Mouse (Mus musculus): Measurements from ENCODE around the gene Anks6. TPM values are rescaled to one million over a fixed set of nuclear protein-coding genes. Genes with fewer than 3 reads are reported as not detected.

Gene Anks6
- polyA plus RNA-seq, 1 experiment from 2014 or later = 7.2 TPM

DNA sequence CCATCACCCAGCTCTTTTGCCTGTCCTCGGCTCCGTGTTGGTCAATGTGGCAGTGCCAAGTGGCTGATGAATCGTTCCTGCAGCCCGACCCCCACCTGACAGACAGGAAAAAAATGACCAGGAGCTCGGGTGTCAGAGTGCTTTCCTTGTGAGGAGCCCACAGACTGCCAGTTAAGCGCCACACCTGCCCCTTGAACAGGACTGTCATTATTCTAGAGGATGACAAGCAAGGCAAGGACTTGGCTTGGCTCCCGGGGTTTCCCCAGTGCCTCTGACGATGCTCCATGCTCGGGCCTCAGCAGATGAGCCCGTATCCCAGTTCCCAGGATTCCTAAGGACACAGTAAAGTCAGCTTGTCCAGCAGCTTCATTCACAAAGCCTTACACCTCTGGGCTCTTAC, 44.8 kb downstream of the Anks6 start:
- H3K4me2 ChIP-seq (replicated peaks; ENCODE audit: low read depth, low read length) = no peak overlapping the region
- H3K36me3 ChIP-seq (ENCODE audit: control insufficient read depth, insufficient read depth, low read length) = peaks cover 11% of the 10 kb centered on the region; the same call in 1 of the 2 replicates
- WGBS = 57% methylated on average over 10 of the region's 10 CpGs
- no peaks in the 10 kb centered on the region for H3K9me3 ChIP-seq (ENCODE audit: control insufficient read depth, low read length)
- H3K9ac ChIP-seq (ENCODE audit: low read depth, low read length) = no peak overlapping the region
- H3K4me3 ChIP-seq (ENCODE audit: low read length) = no peak overlapping the region
- H3K27me3 ChIP-seq (ENCODE audit: control insufficient read depth, insufficient read depth, low read length) = no peaks in the 10 kb centered on the region; the same call in 1 of the 2 replicates
- H3K4me1 ChIP-seq (ENCODE audit: control insufficient read depth, insufficient read depth, low read length) = peaks cover 9% of the 10 kb centered on the region; the same call in 1 of the 2 replicates
- ATAC-seq (ENCODE audit: low FRiP score, low TSS enrichment) = no peak
- no peak overlapping the region for H3K27ac ChIP-seq (ENCODE audit: low read depth, low read length)

DNA sequence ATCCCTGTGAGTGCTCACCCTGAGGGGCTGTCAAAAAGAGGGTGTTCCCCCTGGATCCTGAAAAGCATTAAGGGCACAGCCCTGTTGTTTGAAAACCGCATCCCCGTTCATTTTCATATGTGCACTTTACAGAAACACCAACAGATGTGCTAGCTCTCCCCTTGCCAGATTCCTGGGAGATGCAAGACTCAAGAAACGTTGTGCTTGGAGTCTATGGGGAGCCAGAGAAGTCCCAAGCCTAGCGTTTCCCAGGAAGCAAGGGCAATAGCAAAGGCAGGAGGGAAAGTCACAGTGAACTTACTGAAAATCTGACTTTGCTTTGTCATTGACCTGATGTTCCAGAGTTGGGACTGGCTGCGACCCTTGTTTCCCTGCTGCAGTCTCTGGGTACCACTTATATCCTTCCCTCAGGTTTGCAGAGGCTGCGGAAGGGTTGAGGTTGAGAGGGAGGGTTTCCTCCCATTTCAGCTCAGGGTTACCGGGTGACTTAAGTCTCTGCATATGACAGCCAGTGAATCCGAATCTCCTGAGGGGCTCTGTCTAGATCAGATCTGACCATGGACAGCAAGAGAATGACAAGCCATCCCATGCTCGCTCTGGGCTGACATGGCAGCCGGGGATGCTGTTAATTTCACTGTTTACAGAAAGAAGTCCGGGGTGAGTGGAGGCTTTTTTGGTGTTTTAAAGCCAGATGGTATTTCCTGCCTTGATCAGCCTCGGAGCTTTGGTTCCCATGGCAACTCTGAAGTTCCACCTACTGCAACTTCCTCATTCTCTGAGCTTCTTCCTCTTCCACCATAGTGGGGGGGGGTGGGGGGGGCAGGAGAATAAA, 46.6 kb downstream of the Anks6 start:
- Histone ChIP-seq H3K9me3 (ENCODE audit: control insufficient read depth, low read length) (no peaks in the 10 kb centered on the region), H3K9ac (ENCODE audit: low read depth, low read length) (no peak overlapping the region), H3K4me1 (ENCODE audit: control insufficient read depth, insufficient read depth, low read length) (peaks cover 9% of the 10 kb centered on the region; the same call in 1 of the 2 replicates), H3K27me3 (ENCODE audit: control insufficient read depth, insufficient read depth, low read length) (no peaks in the 10 kb centered on the region; the same call in 1 of the 2 replicates), H3K4me2 (replicated peaks; ENCODE audit: low read depth, low read length) (peak overlapping the region; percentile 25; the same call in 1 of the 2 replicates), H3K36me3 (ENCODE audit: control insufficient read depth, insufficient read depth, low read length) (no peaks in the 10 kb centered on the region), H3K27ac (ENCODE audit: low read depth, low read length) (no peak overlapping the region), H3K4me3 (ENCODE audit: low read length) (no peak overlapping the region)
- ATAC-seq (ENCODE audit: low FRiP score, low TSS enrichment) = no peak
- 46% methylated on average over 12 of the region's 12 CpGs for WGBS

DNA sequence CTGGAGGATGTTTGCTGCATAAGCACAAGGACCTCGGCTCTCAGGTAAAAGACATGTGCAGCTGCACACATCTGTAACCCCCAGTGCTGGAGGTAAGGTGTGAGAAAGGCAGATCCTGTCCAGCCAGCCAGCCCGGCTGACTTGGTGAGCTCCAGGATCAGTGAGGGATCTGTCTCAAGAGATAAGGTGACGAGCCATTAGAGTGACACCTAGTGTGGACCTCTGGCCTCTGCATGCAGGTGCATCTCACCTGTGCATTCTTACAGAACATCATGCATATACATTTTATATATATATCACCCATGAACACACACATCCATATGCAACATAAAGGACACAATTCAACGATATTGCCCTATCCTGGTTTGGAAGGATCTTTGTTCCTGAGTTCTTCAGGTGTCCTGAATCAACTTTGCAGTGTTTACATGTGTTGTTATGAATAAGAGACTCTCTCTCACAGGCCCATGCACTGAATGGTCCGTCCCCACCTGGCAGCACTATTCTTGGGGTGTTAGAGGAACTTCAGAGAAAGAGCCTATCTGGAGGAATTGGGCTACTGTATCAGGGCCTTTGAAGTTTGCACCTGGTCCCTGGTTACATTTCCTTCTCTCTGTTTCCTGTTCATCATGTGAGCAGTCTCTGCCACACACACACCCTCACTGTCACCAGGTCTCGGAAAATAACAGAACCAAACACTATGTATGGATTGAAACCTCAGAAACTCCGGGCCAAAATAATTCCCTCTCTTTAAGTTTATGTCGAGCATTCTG, 56.4 kb downstream of the Anks6 start:
- Histone ChIP-seq H3K36me3 (ENCODE audit: control insufficient read depth, insufficient read depth, low read length) (no peaks in the 10 kb centered on the region), H3K9me3 (ENCODE audit: control insufficient read depth, low read length) (no peaks in the 10 kb centered on the region), H3K9ac (ENCODE audit: low read depth, low read length) (no peak overlapping the region), H3K4me1 (ENCODE audit: control insufficient read depth, insufficient read depth, low read length) (no peaks in the 10 kb centered on the region), H3K4me3 (ENCODE audit: low read length) (no peak overlapping the region), H3K4me2 (replicated peaks; ENCODE audit: low read depth, low read length) (no peak overlapping the region), H3K27ac (ENCODE audit: low read depth, low read length) (no peak overlapping the region), H3K27me3 (ENCODE audit: control insufficient read depth, insufficient read depth, low read length) (peaks cover 3% of the 10 kb centered on the region; the same call in 1 of the 2 replicates)
- no peak for ATAC-seq (ENCODE audit: low FRiP score, low TSS enrichment)
- 67% methylated on average over 8 of the region's 8 CpGs for WGBS

DNA sequence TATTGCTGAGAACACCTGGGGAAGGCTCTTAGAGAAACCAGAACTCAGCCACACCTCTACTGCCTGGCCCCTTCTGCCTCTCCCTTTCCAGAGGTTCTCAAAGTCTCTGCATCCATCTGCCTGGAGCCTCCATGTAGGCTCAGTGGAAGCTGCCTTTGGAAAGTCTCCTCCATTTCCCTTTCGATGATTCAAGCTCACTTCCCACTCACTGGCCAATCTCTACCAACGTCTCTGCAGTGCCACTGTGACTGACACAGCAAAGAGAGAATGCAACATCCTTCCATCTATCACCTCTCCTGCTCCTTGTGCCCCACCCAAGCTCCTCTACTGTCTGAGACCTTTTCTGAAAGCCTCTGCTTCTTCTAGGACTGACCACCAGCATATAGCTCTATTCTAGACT, 59.3 kb downstream of the Anks6 start:
- Histone ChIP-seq H3K27me3 (ENCODE audit: control insufficient read depth, insufficient read depth, low read length) (peaks cover 10% of the 10 kb centered on the region), H3K36me3 (ENCODE audit: control insufficient read depth, insufficient read depth, low read length) (no peaks in the 10 kb centered on the region), H3K9me3 (ENCODE audit: control insufficient read depth, low read length) (no peaks in the 10 kb centered on the region), H3K27ac (ENCODE audit: low read depth, low read length) (no peak overlapping the region), H3K4me1 (ENCODE audit: control insufficient read depth, insufficient read depth, low read length) (no peaks in the 10 kb centered on the region), H3K4me3 (ENCODE audit: low read length) (no peak overlapping the region), H3K4me2 (replicated peaks; ENCODE audit: low read depth, low read length) (no peak overlapping the region), H3K9ac (ENCODE audit: low read depth, low read length) (no peak overlapping the region)
- ATAC-seq (ENCODE audit: low FRiP score, low TSS enrichment) = no peak
- 82% methylated on average over 2 of the region's 2 CpGs for WGBS

DNA sequence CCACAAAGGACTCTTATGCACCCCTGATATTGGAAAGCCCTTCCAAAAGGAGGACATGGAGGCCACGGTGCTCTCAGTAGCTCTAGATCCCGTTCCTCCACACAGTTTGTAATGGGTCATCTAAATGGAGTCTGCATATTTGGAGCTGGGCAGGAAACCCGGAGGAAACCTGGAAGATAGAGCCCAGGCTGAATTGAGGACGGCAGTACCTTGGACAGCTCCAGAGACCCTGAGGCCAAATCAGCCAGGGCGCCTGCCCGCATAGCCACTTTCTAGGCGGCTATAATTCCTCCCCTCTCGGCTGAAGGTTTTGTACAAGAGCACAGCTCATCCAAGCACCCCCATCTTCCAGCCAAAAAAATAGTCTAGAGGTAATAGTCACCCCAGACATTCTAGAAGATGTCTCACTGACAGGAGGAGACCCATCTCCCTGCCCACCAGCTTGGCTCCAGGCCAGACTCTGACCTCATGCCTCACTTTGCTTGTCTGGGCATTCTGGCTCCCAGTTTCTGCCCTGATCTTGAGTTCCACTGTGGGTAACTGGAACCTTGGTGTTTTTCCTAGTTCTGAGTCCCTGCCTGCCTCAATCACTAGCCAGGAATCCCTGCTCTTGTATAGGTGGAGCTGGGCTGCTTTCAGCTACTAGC, 64.3 kb downstream of the Anks6 start:
- WGBS = 7% methylated on average over 8 of the region's 8 CpGs
- no peak overlapping the region for H3K4me3 ChIP-seq (ENCODE audit: low read length)
- H3K9ac ChIP-seq (ENCODE audit: low read depth, low read length) = no peak overlapping the region
- H3K9me3 ChIP-seq (ENCODE audit: control insufficient read depth, low read length) = no peaks in the 10 kb centered on the region
- no peak overlapping the region for H3K27ac ChIP-seq (ENCODE audit: low read depth, low read length)
- no peak overlapping the region for H3K4me2 ChIP-seq (replicated peaks; ENCODE audit: low read depth, low read length)
- H3K4me1 ChIP-seq (ENCODE audit: control insufficient read depth, insufficient read depth, low read length) = no peaks in the 10 kb centered on the region
- no peaks in the 10 kb centered on the region for H3K36me3 ChIP-seq (ENCODE audit: control insufficient read depth, insufficient read depth, low read length)
- no peak for ATAC-seq (ENCODE audit: low FRiP score, low TSS enrichment)
- H3K27me3 ChIP-seq (ENCODE audit: control insufficient read depth, insufficient read depth, low read length) = peaks cover 54% of the 10 kb centered on the region

DNA sequence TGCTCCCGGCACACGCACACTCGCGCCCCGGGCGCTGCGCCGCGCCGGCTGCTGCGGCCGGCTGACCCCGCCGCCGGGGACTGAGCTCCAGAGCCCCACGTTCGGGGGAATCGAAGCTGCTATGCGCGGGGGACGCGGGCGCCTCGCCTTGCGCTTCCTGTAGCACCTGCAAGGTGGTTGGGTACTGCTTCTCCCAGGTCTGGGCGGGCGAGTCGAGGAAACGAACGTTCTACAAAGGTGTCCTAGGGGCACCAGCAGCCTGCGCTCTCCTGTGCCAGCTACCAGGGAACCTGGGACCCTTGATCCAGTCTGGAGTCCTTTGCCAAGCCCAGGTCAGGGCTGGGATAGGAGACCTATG, 65.3 kb downstream of the Anks6 start:
- Histone ChIP-seq H3K9me3 (ENCODE audit: control insufficient read depth, low read length) (no peaks in the 10 kb centered on the region), H3K9ac (ENCODE audit: low read depth, low read length) (peak overlapping the region; percentile 12; the same call in 1 of the 2 replicates), H3K27ac (ENCODE audit: low read depth, low read length) (no peak overlapping the region), H3K4me3 (ENCODE audit: low read length) (peak overlapping the region; percentile 43), H3K4me1 (ENCODE audit: control insufficient read depth, insufficient read depth, low read length) (no peaks in the 10 kb centered on the region), H3K27me3 (ENCODE audit: control insufficient read depth, insufficient read depth, low read length) (peaks cover 54% of the 10 kb centered on the region), H3K4me2 (replicated peaks; ENCODE audit: low read depth, low read length) (peak overlapping the region; percentile 95), H3K36me3 (ENCODE audit: control insufficient read depth, insufficient read depth, low read length) (no peaks in the 10 kb centered on the region)
- 2% methylated on average over 14 of the region's 31 CpGs for whole genome bisulfite sequencing
- no peak for ATAC-seq (ENCODE audit: low FRiP score, low TSS enrichment)

DNA sequence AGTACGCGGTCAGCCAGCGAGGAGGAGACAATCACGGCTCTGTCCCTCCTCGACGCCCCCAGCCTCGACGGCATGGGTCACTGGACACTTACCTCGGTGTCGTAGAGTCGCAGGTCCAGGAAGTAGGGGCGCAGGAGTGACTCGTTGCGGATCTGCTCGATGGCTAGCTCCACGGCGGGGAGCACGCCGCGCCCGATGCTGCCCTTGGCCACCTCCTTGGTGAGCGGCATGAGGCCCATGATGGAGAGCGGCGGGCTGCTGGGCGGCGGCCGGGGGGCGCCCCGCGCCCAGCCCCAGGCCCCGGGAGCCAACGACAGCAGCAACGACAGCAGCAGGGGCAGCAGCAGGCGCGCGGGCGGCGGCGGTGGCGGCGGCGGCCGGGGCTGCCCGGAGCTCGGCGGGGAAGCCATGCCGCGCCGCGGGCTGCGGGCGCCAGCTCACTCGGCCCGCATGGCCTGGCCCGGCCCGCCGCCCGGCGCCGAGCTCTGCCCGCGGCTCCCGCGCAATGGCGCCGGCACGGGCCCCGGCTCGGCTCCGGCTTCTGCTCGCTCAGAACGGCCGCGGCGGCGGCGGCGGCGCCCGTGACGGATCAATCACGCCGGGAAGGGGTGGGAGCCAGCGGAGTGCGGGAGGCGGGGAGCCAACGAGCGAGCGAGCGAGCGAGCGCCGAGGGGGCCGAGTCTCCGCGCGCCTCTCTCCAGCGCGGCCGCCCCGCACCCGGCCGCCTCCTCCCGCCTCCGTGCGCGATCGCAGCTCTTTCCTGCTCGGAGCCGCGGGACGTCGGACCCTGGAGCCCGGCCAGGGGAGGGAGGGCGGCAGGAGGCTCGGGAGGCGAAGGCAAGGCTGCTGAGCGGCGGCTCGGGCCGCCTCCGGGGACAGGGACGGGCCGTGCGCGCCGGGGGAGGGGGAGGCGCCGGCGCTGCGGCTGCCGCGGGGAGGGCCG, 65.9 kb downstream of the Anks6 start, which contains the start of gene Gabbr2:
Gene Gabbr2, minus strand, starts transcription at position 858 of the 943 bp plus-strand sequence.
- no peaks in the 10 kb centered on the region for H3K4me1 ChIP-seq (ENCODE audit: control insufficient read depth, insufficient read depth, low read length)
- H3K27ac ChIP-seq (ENCODE audit: low read depth, low read length) = no peak within 1 kb of the TSS
- peak within 1 kb of the TSS; percentile 12; the same call in 1 of the 2 replicates for H3K9ac ChIP-seq (ENCODE audit: low read depth, low read length)
- no peaks in the 10 kb centered on the region for H3K9me3 ChIP-seq (ENCODE audit: control insufficient read depth, low read length)
- H3K4me2 ChIP-seq (replicated peaks; ENCODE audit: low read depth, low read length) = peak within 1 kb of the TSS; percentile 95
- H3K36me3 ChIP-seq (ENCODE audit: control insufficient read depth, insufficient read depth, low read length) = no peaks in the 10 kb centered on the region
- H3K4me3 ChIP-seq (ENCODE audit: low read length) = peak within 1 kb of the TSS; percentile 43
- WGBS = under 1% methylated on average over 61 of the region's 134 CpGs
- H3K27me3 ChIP-seq (ENCODE audit: control insufficient read depth, insufficient read depth, low read length) = peaks cover 58% of the 10 kb centered on the region
- ATAC-seq (ENCODE audit: low FRiP score, low TSS enrichment) = 0 out of 2 replicates have a peak, but pooled peaks have one; percentile 28
